10 mouse cellular contexts compared by ENCODE assay signal in genomic region chr8:108884947-108885346, GRCm38 (mm10).
DNase-seq lines count a peak whose midpoint lies in the region; ATAC-seq lines count a peak whose summit lies in the region.
"Had no signal": no experiment of that assay in that cellular context is flagged by ENCODE, and none has a peak within 500 bp of the region (broad histone marks: within the 10 kb centered on the region; RNA-seq: fewer than 3 reads in every experiment).

No protein-coding gene starts in this region.

- 54% methylated on average over 4 of the region's 4 CpGs for WGBS in heart, embryonic 13.5 days
- 51% methylated on average over 4 of the region's 4 CpGs for WGBS in hindbrain, embryonic 10.5 days
- 55% methylated on average over 4 of the region's 4 CpGs for WGBS in midbrain, embryonic 13.5 days

- H3K4me1 ChIP-seq in heart, embryonic 13.5 days, result peaks cover 54% of the 10 kb centered on the region
- H3K4me1 ChIP-seq in hindbrain, embryonic 10.5 days (replicated peaks), result peaks cover 76% of the 10 kb centered on the region
- H3K4me1 ChIP-seq in midbrain, embryonic 13.5 days (replicated peaks), result peaks cover 68% of the 10 kb centered on the region

- intact Hi-C loops in heart, postnatal 14 days (cut with DNase I), result loop anchor here (10.0 kb wide), 1 partner anchor 300 kb away; no protein-coding TSS in a partner anchor

- ATAC-seq in heart, embryonic 13.5 days (ENCODE audit: extremely low read depth, insufficient number of reproducible peaks, low FRiP score, low TSS enrichment), result no peak
- no peak for ATAC-seq in midbrain, embryonic 13.5 days

- H3K9ac ChIP-seq in heart, embryonic 13.5 days, result no peak overlapping the region
- 0 out of 2 replicates have a peak overlapping the region, but pooled peaks have one; percentile 28 for H3K9ac ChIP-seq in midbrain, embryonic 13.5 days (replicated peaks)

- no peaks in the 10 kb centered on the region for H3K27me3 ChIP-seq in heart, embryonic 13.5 days (replicated peaks)
- no peaks in the 10 kb centered on the region; the same call in 1 of the 2 replicates for H3K27me3 ChIP-seq in hindbrain, embryonic 10.5 days (ENCODE audit: insufficient read depth, poor library complexity, severe bottlenecking)
- H3K27me3 ChIP-seq in midbrain, embryonic 13.5 days, result 0 out of 2 replicates have a peak, but pooled peaks cover 4% of the 10 kb centered on the region

- no peaks in the 10 kb centered on the region for H3K9me3 ChIP-seq in heart, embryonic 13.5 days
- H3K9me3 ChIP-seq in hindbrain, embryonic 10.5 days, result no peaks in the 10 kb centered on the region
- H3K9me3 ChIP-seq in midbrain, embryonic 13.5 days, result no peaks in the 10 kb centered on the region

- H3K4me3 ChIP-seq in heart, embryonic 13.5 days, result no peak overlapping the region
- no peak overlapping the region for H3K4me3 ChIP-seq in hindbrain, embryonic 10.5 days
- no peak overlapping the region for H3K4me3 ChIP-seq in midbrain, embryonic 13.5 days (replicated peaks)

- no peak for DNase-seq in heart, postnatal 14 days
- peak; percentile 43 for DNase-seq in Muller cell, postnatal 12 days (ENCODE audit: inconsistent ontology term)
- no peak for DNase-seq in hindbrain, embryonic 10.5 days (ENCODE audit: low spot score)
- DNase-seq in retina, embryonic 14.5 days (ENCODE audit: low spot score), result no peak
- no peak for DNase-seq in gastrocnemius, postnatal 25 days
- no peak for DNase-seq in right cerebral cortex, postnatal 4 days
- DNase-seq: right cerebral cortex, adult 18-20 months; thymus, postnatal 25 days had no signal

- no peaks in the 10 kb centered on the region for H3K36me3 ChIP-seq in heart, embryonic 13.5 days
- H3K36me3 ChIP-seq in hindbrain, embryonic 10.5 days, result 0 out of 2 replicates have a peak, but pooled peaks cover 6% of the 10 kb centered on the region
- 0 out of 2 replicates have a peak, but pooled peaks cover 11% of the 10 kb centered on the region for H3K36me3 ChIP-seq in midbrain, embryonic 13.5 days

- H3K4me2 ChIP-seq in heart, embryonic 13.5 days, result no peak overlapping the region
- H3K4me2 ChIP-seq in midbrain, embryonic 13.5 days (replicated peaks), result no peak overlapping the region

- peak overlapping the region; percentile 7; the same call in 1 of the 2 replicates for H3K27ac ChIP-seq in heart, embryonic 13.5 days (replicated peaks)
- H3K27ac ChIP-seq in hindbrain, embryonic 10.5 days, result peak overlapping the region; percentile 82
- H3K27ac ChIP-seq in midbrain, embryonic 13.5 days, result peak overlapping the region; percentile 79

Comparison
In these comparisons a context has a peak if more than half of its experiments do, and no peak if none do; other contexts are left out.
1. H3K27ac ChIP-seq: peak in every context shown above with its lines; median percentile 82 in hindbrain, embryonic 10.5 days; 79 in midbrain, embryonic 13.5 days; 7 in heart, embryonic 13.5 days.